Mouse (Mus musculus) embryo, embryonic 11.5 days (tissue): ENCODE results near the gene Slc6a18.

Source experiments
- DNase-seq: peaks from one replicate; pipeline ENCODE4 v3.0.0-alpha.2; 2012; ENCODE audit warnings: low read depth, low spot score

The Slc6a18 gene

DNA sequence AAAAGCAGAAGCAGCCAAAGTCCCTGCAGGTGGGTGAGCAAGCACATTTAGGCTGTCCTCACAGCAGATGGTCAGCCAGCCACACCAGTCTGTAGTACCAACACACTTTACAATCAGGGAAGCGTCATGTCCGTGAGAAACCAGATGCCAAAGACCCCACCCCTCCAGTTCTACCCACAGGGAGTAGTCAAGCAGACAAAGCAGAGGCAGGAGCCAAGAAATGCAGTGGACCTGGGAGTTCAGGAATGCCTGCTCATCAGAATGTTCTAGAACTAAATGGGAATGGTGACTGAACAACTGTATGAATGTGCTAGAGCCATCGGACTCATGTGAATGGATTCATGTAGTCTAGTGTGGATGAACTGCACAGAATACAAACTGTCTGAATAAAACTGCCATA, 9.8 kb upstream of the Slc6a18 start:
- DNase-seq, result no peak

DNA sequence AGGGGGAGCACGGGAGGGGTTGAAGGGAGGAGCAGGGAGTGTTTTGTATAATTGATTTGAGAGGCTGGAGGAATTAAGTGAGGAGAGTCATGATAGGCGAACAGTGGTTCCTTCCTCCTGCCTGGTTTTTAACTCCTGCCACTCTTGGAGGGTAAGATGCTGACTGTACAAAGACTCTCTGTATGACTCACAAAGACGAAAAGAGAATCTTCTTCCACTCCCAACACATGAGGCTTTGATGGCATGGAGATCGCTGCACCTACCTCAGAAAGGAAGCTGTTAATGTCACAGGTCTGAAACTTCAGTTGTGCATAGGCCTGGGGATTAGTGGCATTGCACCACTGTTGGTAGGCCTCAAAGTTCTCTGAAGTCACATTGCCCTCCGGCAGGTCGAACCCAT, 7.7 kb upstream of the Slc6a18 start:
- DNase-seq, result no peak

DNA sequence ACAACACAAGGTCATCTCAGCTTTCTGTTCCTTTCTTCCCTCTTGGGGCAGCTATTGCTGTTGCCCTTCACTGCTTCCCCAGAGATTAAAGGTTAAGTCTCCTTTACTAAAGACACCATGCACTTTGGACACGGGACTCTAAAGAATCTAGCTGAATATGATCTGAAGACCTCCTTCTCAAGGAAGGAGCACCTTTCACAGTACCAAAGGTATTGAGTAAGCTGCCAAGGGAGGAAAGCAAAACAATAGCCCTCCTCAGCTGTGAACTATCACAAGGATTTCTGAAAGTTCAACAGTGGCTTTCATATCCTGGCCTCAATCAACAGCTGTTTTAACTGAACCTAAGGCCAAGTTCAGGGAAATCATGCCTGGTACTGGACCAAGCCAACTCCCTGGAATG, 6.6 kb upstream of the Slc6a18 start:
- no peak for DNase-seq

DNA sequence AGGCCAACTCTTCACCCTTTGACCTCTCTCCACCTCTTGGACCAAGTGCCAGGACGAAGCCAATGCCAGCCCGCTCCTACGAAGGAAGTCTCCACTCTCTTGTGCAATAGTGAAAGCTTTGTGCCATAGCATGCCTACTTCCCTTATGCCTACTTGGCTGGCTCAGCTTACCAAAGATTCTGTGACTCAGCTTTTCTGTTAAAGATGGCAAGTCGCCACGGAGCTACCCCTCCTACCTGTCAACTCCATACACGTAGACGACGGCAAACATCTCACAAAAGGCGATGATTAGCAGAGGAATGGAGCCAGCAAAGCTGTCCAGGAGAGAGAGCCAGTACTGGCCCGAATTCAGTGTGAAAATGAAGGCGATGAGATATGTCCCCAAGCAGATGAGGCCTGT, 5.9 kb upstream of the Slc6a18 start:
- DNase-seq, result no peak

DNA sequence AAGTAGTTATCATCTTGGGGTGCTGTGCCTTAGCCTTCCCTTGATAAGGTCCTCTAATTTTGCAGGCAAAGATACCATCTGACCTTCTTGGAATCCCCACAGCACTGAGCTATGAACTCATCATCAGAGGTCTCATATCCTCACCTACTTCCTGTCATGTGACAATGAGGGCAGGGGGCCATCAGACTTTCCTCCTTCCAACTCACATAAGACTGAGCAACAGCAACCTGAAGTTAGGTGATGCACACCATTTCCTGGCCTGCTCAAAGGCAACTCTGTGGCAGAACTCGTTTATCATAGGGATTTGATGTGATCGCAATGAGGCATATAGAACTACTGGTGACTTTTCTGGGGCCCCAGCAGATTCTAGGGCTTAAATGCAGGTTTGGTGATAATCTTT, 4.4 kb upstream of the Slc6a18 start:
- no peak for DNase-seq

DNA sequence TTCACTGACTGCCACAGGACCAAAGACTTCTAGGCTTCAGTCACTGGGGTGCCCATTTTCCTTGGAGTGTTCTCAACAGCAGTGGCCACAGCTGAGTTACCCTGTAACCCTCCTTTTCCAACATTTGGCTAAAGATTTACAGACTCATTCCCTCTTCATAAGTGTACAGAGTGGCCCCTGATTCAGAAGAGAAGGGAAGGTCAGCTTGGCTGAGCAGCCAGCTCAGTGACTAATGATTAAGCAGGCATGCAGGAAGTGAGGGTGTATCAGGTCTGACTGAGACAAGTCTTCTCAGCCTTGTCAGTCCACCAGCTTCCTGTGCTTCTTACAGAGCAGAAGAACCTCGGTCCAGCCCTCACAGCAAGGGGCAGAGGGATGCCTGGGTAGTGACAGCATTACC, 2.6 kb upstream of the Slc6a18 start:
- no peak for DNase-seq

DNA sequence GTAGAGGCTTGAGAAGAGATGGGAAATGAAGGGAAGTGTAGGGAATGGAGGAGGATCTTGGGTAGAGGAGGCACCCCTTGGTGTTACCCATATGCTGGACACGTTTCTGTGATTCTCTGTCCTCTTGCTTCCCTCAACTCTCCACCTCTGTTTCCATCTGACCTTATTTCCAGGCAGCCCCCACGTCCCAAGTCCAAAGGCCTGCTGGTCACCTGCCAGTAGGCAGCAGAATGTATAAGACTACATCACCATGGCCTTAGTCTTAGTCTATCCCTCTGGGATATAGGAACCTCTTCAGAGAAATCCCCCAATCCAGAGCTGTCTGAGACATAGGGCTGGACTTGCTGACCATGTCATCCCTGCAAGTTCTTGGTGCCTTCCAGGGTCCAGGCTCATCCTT, 1.5 kb upstream of the Slc6a18 start:
- no peak for DNase-seq

DNA sequence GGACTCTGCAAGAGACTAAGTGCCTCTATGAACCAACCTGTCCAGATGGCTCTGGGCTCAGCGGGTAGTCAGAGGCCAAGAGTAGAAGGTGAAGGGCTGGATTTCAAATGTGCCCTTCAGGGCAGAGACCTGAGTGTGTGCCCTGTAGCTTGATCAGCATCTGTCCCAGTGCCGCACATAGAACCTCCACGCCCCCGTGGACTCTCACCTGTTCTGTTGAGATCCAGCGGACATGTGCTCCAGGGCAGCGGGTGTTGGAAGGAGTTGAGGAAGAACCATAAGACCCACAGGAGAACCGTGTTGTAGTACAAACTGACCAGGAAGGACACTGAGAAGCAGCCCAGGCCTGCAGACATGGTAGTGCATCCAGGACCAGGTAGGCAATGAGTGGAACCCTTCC, 2.7 kb downstream of the Slc6a18 start:
- no peak for DNase-seq

DNA sequence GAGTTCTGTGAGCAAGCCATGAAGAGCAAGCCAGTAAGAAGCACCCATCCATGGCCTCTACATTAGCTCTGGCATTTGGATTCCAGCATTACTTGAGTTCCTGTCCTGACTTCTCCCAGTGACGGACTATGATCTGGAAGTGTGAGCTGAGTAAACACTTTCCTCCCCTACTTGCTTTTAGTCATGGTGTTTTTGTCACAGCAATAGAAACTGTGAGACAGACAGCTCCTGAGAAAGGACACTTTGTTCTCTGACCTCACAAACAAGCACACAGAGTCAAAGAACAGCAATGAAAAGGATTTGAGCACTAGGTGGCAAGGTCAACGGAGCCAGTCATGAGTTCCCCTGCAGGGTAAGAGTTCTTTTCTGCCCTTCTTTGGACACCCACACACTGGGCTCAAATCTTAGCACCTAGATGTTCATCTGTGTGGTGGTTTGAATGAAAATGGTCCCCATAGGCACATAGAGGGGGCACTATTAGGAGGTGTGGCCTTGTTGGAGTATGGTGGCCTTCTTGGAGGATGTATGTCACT, 17.6 kb downstream of the Slc6a18 start:
- no peak for DNase-seq

DNA sequence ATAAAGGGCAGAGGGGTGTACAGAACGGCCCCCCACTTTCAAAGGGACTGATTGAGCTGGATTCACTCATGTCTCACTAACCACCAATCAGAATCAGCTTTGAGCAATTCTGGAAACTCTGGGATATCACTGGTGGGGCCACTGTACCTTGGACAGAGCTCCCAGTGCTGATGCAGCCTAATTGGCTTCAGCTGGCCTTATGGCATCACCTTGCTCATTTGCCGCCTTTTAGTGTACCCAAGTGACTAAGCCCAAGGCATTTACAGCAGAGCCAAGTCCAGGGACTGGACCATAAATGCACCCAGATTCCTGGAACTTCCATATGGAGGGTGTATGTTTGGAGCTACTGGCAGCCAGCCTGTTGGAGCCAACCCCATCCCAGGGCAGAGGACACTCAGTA, 18.9 kb downstream of the Slc6a18 start:
- no peak for DNase-seq

DNA sequence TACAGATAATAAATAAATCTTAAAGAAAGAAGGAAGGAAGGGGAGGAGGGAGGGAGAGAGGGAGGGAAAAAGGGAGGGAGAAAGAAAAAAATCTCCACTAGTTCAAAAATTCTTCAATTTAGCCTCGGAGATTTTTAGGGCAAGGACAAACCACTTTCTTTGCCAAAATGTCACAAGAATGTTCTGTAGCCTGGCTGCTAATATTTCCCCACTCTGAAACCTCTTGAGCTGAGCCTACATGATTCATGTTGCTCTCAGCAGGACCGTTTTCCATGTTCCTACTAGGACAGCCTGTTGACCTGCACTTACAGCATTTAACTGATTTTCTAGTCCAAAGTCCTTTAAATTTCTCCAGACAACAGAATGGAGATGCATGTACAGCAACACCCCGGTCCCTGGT, 22.8 kb downstream of the Slc6a18 start:
- no peak for DNase-seq

DNA sequence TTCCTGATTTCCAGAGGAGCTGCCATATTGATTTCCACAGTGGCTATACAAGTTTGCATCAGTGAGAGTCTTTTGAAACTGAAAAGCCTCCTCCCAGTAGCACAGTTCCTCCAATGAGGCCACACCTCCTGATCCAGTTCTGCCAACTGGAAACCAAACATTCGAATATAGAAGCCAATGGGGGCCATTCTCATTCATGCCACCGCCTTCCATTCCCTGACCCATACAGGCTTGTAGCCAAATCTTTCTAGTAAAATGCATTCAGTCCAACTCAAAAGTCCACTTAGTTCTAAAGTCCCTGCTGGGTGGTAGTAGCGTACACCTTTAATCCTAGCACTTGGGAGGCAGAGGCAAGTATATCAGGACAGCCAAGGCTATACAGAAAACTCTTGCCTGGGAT, 24.6 kb downstream of the Slc6a18 start:
- no peak for DNase-seq

DNA sequence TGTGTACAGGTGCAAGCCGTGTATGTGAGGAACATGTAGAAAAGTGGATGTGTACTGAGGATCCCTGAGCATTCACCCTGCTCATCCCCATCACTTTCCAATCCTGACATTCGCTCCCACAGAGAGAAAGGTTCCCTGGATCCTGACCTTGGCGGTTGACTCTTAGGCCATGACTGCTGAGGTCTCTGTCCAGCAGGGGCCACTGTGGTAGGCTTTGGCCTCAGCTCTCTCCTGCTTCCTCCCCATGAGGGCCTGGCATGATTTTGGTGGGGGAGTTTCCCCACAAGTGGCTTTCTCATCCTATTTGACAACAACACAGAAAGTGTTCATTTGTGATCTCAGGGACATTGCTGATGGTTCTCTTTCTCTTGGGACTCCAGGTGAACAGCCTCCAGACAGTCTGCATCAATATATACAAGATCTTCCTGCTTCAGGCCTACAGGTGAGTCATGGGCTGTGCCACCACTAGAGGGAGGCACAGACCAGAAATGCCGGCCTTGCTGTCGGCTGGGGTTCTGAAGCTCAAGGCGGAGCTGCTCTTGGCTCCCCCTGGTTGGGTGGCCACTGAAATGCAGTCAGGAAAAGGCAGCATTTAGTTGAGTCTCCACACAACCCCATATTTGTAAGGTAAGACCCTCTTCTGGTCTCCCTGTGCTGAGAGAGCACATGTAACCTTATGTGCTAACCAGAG, 31.3 kb downstream of the Slc6a18 start:
- DNase-seq, result peak; percentile 20

DNA sequence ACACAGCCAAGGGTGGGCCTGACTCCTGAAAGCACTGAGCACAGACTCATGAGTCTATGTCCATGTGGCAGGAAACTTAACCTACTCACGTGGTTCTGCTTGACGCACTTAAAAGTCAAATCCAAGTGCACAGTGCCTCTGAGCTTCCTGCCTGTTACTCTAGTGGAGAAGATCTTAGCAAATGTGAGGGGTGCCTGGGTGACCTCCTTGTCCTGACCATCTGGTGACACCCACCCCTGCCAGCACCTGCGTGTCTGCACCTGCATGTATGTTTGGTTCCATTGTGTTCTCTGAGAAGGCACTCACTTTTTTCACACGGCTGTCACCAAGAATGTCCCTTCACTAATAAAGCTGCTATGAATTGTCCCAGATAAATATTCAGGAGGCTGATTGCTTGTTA, 36.5 kb downstream of the Slc6a18 start:
- DNase-seq, result no peak

DNA sequence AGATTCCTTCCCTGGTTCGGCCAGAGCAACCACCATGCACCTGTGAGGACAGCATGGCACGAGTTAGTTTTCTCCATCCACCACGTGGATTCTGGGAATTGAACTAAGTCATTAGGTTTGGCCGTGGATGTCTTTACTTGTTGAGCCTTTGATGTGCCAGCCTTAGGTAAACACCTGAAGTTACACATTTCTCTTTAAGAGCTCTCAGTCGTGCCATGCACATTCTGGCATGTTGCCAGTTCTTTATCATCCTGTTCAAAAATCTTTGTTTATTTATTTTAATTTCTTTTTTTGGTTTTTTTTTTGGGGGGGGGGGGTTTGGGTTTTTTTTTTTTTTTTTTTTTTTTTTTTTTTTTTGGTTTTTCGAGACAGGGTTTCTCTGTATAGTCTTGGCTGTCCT, 40.0 kb downstream of the Slc6a18 start:
- no peak for DNase-seq

DNA sequence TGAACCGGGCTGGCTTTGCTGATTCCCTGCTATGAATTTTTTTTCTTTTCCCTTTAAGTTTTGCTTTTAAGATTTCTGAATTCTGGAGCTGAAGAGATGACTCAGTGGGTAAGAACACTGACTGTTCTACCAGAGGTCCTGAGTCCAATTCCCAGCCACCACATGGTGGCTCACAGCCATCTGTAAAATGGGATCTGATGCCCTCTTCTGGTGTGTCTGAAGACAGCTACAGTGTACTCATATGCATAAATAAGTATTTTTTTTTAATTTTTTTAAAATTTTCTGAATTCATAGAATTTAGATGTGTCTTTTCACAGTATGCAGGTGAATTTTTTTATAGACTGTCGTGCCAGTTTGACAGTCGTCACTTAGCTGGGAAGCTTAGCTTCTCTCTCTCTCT, 46.0 kb downstream of the Slc6a18 start:
- no peak for DNase-seq

DNA sequence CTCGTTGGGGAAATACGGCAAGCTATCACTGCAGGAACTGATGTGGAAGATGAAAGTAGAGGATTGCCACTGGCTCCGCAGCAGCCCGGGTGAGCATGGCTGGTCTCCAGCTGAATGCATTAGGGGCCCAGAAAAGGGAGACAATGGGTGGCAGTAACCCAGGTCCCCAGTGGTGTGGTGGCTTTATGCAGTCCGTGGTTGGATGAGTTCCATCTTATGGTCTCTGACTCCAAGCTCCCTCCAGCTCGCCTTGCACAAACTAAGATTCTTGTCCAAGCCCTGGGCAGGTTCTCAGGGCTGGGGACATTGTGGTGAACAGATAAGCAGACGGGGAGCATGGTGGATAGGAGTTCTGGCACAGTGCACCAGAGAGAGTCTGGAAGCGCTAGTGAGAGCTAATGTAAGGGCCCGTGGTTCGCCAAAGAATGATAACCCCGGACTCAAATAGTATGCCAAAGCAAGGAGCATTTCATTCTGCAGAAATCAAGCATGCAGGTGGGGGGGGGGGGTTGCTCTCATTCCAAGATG, 49.2 kb downstream of the Slc6a18 start:
- no peak for DNase-seq

DNA sequence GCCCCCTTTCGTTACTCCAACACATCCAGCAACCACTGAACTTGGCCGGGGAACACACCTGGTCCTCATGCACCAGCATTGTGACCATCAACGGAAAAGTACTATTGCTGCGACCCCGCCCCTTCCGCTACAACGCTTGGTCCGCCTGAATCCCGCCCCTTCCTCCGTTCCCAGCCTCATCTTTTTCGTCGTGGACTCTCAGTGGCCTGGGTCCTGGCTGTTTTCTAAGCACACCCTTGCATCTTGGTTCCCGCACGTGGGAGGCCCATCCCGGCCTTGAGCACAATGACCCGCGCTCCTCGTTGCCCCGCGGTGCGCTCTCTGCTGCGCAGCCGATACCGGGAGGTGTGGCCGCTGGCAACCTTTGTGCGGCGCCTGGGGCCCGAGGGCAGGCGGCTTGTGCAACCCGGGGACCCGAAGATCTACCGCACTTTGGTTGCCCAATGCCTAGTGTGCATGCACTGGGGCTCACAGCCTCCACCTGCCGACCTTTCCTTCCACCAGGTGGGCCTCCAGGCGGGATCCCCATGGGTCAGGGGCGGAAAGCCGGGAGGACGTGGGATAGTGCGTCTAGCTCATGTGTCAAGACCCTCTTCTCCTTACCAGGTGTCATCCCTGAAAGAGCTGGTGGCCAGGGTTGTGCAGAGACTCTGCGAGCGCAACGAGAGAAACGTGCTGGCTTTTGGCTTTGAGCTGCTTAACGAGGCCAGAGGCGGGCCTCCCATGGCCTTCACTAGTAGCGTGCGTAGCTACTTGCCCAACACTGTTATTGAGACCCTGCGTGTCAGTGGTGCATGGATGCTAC, 50.9 kb downstream of the Slc6a18 start, which contains the start of gene Tert:
Gene Tert (plus strand): TSS at position 167 of the 805 bp plus-strand sequence.
- peak; percentile 55 for DNase-seq

DNA sequence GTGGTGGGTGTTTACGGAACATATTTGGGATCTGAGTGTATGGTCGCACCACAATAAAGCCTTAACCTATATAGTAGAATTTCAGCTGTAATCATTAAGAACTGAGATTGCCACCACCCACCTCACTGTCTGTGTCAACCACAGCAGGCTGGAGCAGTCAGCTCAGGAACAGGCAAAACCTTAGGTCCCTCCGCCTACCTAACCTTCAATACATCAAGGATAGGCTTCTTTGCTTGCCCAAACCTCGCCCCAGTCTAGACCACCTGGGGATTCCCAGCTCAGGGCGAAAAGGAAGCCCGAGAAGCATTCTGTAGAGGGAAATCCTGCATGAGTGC, 51.4 kb downstream of the Slc6a18 start:
- no peak for DNase-seq

DNA sequence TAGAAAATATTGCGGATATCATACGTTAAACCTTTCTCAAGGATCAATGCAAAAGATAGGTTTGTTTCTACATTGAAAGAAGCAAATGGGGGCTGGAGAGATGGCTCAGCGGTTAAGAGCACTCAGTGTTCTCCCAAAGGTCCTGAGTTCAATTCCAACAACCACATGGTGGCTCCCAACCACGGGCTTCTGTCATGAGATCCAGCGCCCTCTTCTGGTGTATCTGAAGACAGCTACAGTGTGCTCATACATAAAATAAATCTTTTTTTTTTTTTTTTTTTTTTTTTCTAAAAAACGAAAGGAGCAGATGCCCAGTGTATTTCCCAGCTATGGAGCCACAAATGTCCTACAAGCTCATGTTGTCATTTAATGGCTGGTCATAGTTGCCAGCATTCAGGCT, 57.2 kb downstream of the Slc6a18 start:
- DNase-seq, result no peak

DNA sequence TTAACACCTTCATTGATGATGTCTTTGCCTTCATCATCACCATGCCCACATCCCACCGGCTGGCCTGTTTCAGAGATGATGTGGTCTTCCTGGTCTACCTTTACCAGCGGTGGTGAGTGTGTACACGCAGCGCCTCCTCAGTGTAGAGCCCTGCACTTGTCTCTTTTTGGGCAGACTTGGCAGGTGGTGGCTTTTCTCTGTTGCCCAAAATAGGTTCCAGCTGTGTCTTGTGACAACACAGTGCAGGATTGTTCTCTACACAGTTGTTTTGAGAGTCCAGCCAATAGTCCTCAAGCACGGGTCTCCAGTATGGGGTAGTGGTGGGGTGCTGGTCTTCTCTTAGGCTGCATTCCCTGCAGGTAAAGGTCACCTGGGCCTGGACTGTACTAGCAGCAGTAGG, 59.4 kb downstream of the Slc6a18 start:
- no peak for DNase-seq
